Mouse (Mus musculus) CH12.LX (cell line): ENCODE data around the gene Hoxa10. TPM values are rescaled to one million over a fixed set of nuclear protein-coding genes. Genes with fewer than 3 reads are reported as not detected.

Experiments
- DNase-seq: peaks from one replicate; pipeline ENCODE4 v3.0.0-alpha.2; 2013; ENCODE audit errors: extremely low read depth
- H3K27ac ChIP-seq: 2 replicates; pipeline ENCODE4 v1.5.1; 2012; ENCODE audit warnings: low read depth, mild to moderate bottlenecking, control low read depth, moderate library complexity; ENCODE audit not compliant: insufficient read depth
- H3K27me3 ChIP-seq: replicated peaks from 2 replicates; pipeline ENCODE3; 2012; ENCODE audit warnings: inconsistent platforms
- H3K36me3 ChIP-seq, 2 experiments: replicated peaks in 1 of 2; 2 replicates each; pipeline versions ENCODE3 to v1.6.1; 2012; ENCODE audit warnings: inconsistent platforms in 1 of 2, low read length in 1 of 2, mild to moderate bottlenecking in 1 of 2, mixed read lengths in 1 of 2, moderate library complexity in 1 of 2; ENCODE audit not compliant: control insufficient read depth in 1 of 2, insufficient read depth in 1 of 2
- H3K4me1 ChIP-seq, 2 experiments: 2 replicates each; pipeline ENCODE4 v1.6.1; 2012; ENCODE audit warnings: inconsistent platforms in 1 of 2, moderate library complexity in 1 of 2; ENCODE audit not compliant: insufficient read depth in 2 of 2, control insufficient read depth in 1 of 2
- H3K4me2 ChIP-seq: 2 replicates; pipeline ENCODE4 v1.6.1; 2012; ENCODE audit warnings: low read depth, mild to moderate bottlenecking, control low read depth; ENCODE audit not compliant: poor library complexity, insufficient read depth, severe bottlenecking
- H3K4me3 ChIP-seq, 3 experiments: fragments of 150-350 bp in 1 of 3; sonication (generic) in 1 of 3; replicated peaks in 1 of 3; 2 replicates each; pipeline versions ENCODE3 to v1.5.1; 2011 to 2012; ENCODE audit warnings: low read depth in 2 of 3, low read length in 2 of 3, mild to moderate bottlenecking in 2 of 3, moderate library complexity in 2 of 3, control low read depth in 1 of 3, improper control_type of control experiment in 1 of 3, inconsistent platforms in 1 of 3, mixed read lengths in 1 of 3; ENCODE audit not compliant: poor library complexity in 1 of 3
- H3K79me2 ChIP-seq: replicated peaks from 2 replicates; pipeline ENCODE4 v1.6.1; 2012; ENCODE audit warnings: mild to moderate bottlenecking, moderate library complexity; ENCODE audit not compliant: control insufficient read depth, poor library complexity, insufficient read depth, severe bottlenecking; ENCODE audit errors: extremely low read depth
- H3K9ac ChIP-seq: 2 replicates; pipeline ENCODE4 v1.6.1; 2012; ENCODE audit warnings: low read depth, mild to moderate bottlenecking, control low read depth, moderate library complexity; ENCODE audit not compliant: insufficient read depth
- H3K9me3 ChIP-seq: replicated peaks from 2 replicates; pipeline ENCODE3; 2012; ENCODE audit warnings: low read length, inconsistent platforms, mixed read lengths
- CHD1 ChIP-seq: IDR thresholded peaks from 2 replicates; pipeline ENCODE4 v1.6.1; 2012; ENCODE audit warnings: low read depth, low read length, improper control_type of control experiment, inconsistent platforms
- CTCF ChIP-seq, 2 experiments: IDR thresholded peaks in 1 of 2; conservative IDR thresholded peaks in 1 of 2; 2 replicates each; pipeline ENCODE4 v1.5.1; 2011 to 2012; ENCODE audit warnings: low read depth in 2 of 2, low read length in 2 of 2, improper control_type of control experiment in 1 of 2, inconsistent platforms in 1 of 2, mild to moderate bottlenecking in 1 of 2, moderate library complexity in 1 of 2
- ELF1 ChIP-seq: IDR thresholded peaks from 2 replicates; pipeline ENCODE4 v1.6.1; 2014; ENCODE audit warnings: low read depth, mild to moderate bottlenecking, inconsistent platforms, low read length, improper control_type of control experiment
- ETS1 ChIP-seq: conservative IDR thresholded peaks from 2 replicates; pipeline ENCODE4 v1.6.1; 2012; ENCODE audit warnings: low read depth, mild to moderate bottlenecking, inconsistent platforms, low read length, improper control_type of control experiment, moderate library complexity
- JUN ChIP-seq: IDR thresholded peaks from 2 replicates; pipeline ENCODE4 v1.6.1; 2011; ENCODE audit warnings: low read depth, mild to moderate bottlenecking, low read length, improper control_type of control experiment, moderate library complexity; ENCODE audit not compliant: insufficient read depth
- JUND ChIP-seq: conservative IDR thresholded peaks from 2 replicates; pipeline ENCODE4 v1.6.1; 2011; ENCODE audit warnings: low read depth, low read length, improper control_type of control experiment
- MAZ ChIP-seq: IDR thresholded peaks from 2 replicates; pipeline ENCODE4 v1.6.1; 2012; ENCODE audit warnings: low read depth, mild to moderate bottlenecking, inconsistent platforms, low read length, improper control_type of control experiment, moderate library complexity
- MEF2A ChIP-seq: IDR thresholded peaks from 2 replicates; pipeline ENCODE4 v1.6.1; 2014; ENCODE audit warnings: low read depth, mild to moderate bottlenecking, inconsistent platforms, low read length, improper control_type of control experiment, borderline replicate concordance
- NELFE ChIP-seq: IDR thresholded peaks from 2 replicates; pipeline ENCODE4 v1.6.1; 2011; ENCODE audit warnings: low read depth, low read length, improper control_type of control experiment
- NRF1 ChIP-seq: IDR thresholded peaks from 2 replicates; pipeline ENCODE4 v1.6.1; 2014; ENCODE audit warnings: low read depth, mild to moderate bottlenecking, inconsistent platforms, low read length, improper control_type of control experiment, moderate library complexity
- RCOR1 ChIP-seq: conservative IDR thresholded peaks from 2 replicates; pipeline ENCODE4 v1.6.1; 2012; ENCODE audit warnings: low read depth, mild to moderate bottlenecking, inconsistent platforms, low read length, improper control_type of control experiment
- TCF12 ChIP-seq: IDR thresholded peaks from 2 replicates; pipeline ENCODE4 v1.6.1; 2014; ENCODE audit warnings: low read depth, mild to moderate bottlenecking, inconsistent platforms, low read length, improper control_type of control experiment
- UBTF ChIP-seq: IDR thresholded peaks from 2 replicates; pipeline ENCODE4 v1.6.1; 2012; ENCODE audit warnings: low read depth, mild to moderate bottlenecking, inconsistent platforms, low read length, improper control_type of control experiment, moderate library complexity
- USF1 ChIP-seq: IDR thresholded peaks from 2 replicates; pipeline ENCODE4 v1.6.1; 2014; ENCODE audit warnings: low read depth, mild to moderate bottlenecking, inconsistent platforms, low read length, improper control_type of control experiment
- ZC3H11A ChIP-seq: IDR thresholded peaks from 2 replicates; pipeline ENCODE4 v1.6.1; 2012; ENCODE audit warnings: low read depth, mild to moderate bottlenecking, inconsistent platforms, low read length, improper control_type of control experiment
- dilution Hi-C: fragments of 300-500 bp; cut with MboI; formaldehyde crosslinking; loops from 2 replicates; pipeline ENCODE4 v1.14.3; 2020; ENCODE audit warnings: low sequenced_read_pairs; ENCODE audit not compliant: extremely low pct_unique_long_range_greater_than_20kb, extremely low pct_ligation_motif_present
- in situ Hi-C: fragments of 300-500 bp; cut with MboI; formaldehyde crosslinking; loops from 3 replicates; pipeline ENCODE4 v1.14.3; 2019; ENCODE audit warnings: low sequenced_read_pairs, low pct_ligation_motif_present, low pct_unique_long_range_greater_than_20kb, mixed read lengths
- polyA plus RNA-seq: library from polyadenylated mRNA; unstranded; fragments of >175 nt; gene quantifications from 2 replicates; pipeline ENCODE4 v1.2.1, GENCODE M21; 2012; ENCODE audit warnings: low read depth; ENCODE audit not compliant: insufficient read length
- total RNA-seq, 2 experiments: library from RNA; depleted of rRNA; stranded (reverse); fragments of 300-350 nt in 1 of 2; fragments of >200 nt in 1 of 2; gene quantifications; 2 replicates each; pipeline ENCODE4 v1.2.3; 2012 to 2014

The Hoxa10 gene
- total and polyA plus RNA-seq, 3 experiments, result 5.2 to 14.5 (median 14.3) TPM

DNA sequence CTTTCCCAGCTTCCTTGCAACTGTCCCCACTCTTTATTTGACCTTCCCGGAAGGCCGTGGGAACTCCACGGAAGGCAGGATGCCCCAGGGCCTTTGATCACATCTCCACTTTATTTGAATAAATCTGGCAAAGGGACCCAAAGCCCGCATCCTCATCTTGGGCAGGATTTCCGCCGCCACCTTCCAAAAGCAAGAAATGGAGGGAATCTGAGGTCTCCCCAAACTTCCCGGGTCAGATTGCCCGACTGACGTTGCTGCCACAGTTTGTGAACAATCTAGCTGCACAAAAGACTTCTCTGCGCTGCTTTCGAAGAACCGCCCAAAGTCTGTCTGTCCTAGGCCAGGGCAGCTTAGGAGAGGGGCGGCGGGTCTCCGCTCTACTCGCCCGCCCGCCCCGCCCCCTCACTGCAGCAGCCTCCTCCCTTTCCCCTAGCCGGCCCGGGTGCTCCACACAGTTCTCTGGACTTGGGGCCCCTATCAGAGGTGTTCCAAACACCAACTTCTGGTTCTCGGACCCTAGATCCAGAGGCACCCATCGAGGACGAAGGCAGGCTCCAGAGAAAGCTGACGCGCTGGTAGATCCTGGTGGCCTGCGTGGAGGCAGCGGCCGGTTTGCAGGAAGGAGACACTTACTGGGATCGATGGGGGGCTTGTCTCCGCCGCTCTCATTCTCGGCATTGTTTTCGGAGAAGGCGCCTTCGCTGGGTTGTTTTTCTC lies 15.6 kb downstream of the Hoxa10 start:
- H3K36me3 ChIP-seq, result peaks cover 4 to 20% of the 10 kb centered on the region in 2 experiments
- dilution Hi-C loops, result no loop called here
- no peaks in the 10 kb centered on the region for H3K79me2 ChIP-seq
- no peak overlapping the region for H3K27ac ChIP-seq
- no peak for DNase-seq
- TF ChIP-seq ZC3H11A (no peak), MAZ (no peak), RCOR1 (no peak), CHD1 (no peak), UBTF (no peak), NRF1 (no peak), JUND (no peak), NELFE (no peak), TCF12 (no peak), ELF1 (no peak), CTCF (conservative IDR thresholded peaks at IDR 0.05 in 1 of 2, IDR thresholded peaks at IDR 0.05 in 1 of 2; ENCODE audit: low read depth in 2 of 2, low read length in 2 of 2) (no peak), JUN (no peak)
- no peak overlapping the region for H3K9ac ChIP-seq
- no peak overlapping the region for H3K4me2 ChIP-seq
- peaks cover 18% of the 10 kb centered on the region for H3K9me3 ChIP-seq
- H3K4me1 ChIP-seq, result peaks cover 0 to 13% of the 10 kb centered on the region in 2 experiments; a peak in 2 of 4 replicates
- H3K27me3 ChIP-seq, result no peaks in the 10 kb centered on the region
- no peak overlapping the region for H3K4me3 ChIP-seq
- in situ Hi-C loops, result loop anchor here (10.0 to 25.0 kb wide), 3 partner anchors 213 to 1010 kb away; partner anchors contain the start of gene Skap2

DNA sequence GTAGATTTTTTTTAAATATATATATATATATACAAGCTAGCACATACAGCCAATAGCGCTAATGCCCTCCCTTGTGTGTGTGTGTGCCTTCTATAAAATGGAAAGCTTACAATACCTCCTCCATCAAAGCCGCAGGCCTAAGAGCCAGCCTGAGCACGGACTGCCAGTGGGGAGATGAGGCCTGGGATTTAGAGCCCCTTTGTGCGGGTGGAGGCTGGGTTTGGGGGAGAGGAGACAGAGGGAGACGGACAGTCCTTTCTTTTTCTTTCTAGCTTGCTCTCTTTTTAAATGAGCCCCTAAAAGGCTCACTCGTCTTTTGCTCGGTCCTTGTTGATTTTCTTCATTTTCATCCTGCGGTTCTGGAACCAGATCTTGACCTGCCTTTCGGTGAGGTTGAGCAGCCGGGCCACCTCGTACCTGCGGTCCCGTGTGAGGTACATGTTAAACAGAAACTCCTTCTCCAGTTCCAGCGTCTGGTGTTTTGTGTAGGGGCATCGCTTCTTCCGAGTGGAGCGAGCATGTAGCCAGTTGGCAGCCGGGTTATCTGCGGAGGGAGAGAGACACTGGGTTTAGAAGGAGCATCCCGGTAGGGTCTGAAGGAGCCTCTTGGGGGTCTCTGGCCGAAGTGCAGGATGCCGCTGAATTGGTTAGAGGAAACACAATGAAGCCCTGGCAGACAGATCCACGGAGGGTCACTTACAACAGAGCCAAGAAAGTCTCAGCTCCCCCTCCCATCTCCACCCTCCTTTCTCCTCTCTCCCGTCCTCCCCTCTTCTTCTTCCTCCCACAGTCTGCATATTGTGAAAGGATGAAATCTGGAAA lies 16.5 kb downstream of the Hoxa10 start:
- no peak overlapping the region for H3K4me2 ChIP-seq

More for the DNA sequence above, 16.5 kb downstream of the Hoxa10 start:
- H3K9ac ChIP-seq, result no peak overlapping the region
- no peak overlapping the region for H3K27ac ChIP-seq
- no peaks in the 10 kb centered on the region for H3K79me2 ChIP-seq
- H3K4me3 ChIP-seq, result no peak overlapping the region
- no peak for DNase-seq
- peaks cover 0 to 12% of the 10 kb centered on the region in 2 experiments for H3K36me3 ChIP-seq
- in situ Hi-C loops (loop anchor here (10.0 to 25.0 kb wide), 3 partner anchors 212 to 1009 kb away; partner anchors contain the start of gene Skap2), dilution Hi-C loops (no loop called here)
- TF ChIP-seq TCF12 (no peak), ETS1 (no peak), JUN (no peak), NRF1 (no peak), ZC3H11A (no peak), MEF2A (no peak), USF1 (no peak)
- H3K4me1 ChIP-seq, result peaks cover 0 to 13% of the 10 kb centered on the region in 2 experiments; a peak in 2 of 4 replicates
- peaks cover 10% of the 10 kb centered on the region for H3K9me3 ChIP-seq
- no peaks in the 10 kb centered on the region for H3K27me3 ChIP-seq
